Mouse (Mus musculus) neutrophil, adult 5-6 weeks (primary cell): ENCODE measurements around the gene Yaf2. TPM values are rescaled to one million over a fixed set of nuclear protein-coding genes. Genes with fewer than 3 reads are reported as not detected.
A peak's percentile ranks its signal among the peaks of the same experiment; 100 is the strongest.
"Not testable (repeated sequence)": the region's sequence is repeated elsewhere in the genome, so short reads cannot be mapped to it uniquely, and the experiment has no call there.

Source experiments
- ATAC-seq: fragments of 151-379, 151-347 bp; 2 replicates; pipeline ENCODE4 v1.8.0; 2017; ENCODE audit warnings: mild to moderate bottlenecking, moderate TSS enrichment; ENCODE audit not compliant: insufficient number of reproducible peaks, poor library complexity, low FRiP score, severe bottlenecking; ENCODE audit errors: extremely low read depth
- total RNA-seq: library from RNA; stranded (forward); fragments of 200-1000 nt; gene quantifications from 2 replicates; pipeline ENCODE4 v1.2.3, GENCODE M21; 2017

Yaf2 gene
- total RNA-seq, 1 experiment from 2014 or later, result 18.2 TPM

DNA sequence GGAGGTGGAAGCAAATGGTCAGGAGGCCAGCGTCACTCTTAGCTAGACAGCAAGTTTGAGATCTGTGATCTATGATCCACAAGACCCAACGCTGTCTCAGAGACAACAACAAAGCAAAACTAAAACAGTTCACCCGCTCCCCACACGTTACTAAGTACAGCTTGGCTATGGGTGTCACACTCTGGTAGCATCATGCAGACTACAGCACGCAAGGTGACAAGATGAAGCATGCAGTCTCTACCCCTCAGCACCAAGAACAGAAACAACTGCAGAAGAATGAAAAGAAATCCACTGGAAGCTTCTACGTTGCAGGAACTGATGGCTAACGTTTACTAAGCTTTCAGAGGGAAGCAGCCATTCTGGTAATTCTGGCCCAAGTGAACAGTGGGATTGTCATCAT, 73.2 kb downstream of the Yaf2 start:
- ATAC-seq, result no peak

DNA sequence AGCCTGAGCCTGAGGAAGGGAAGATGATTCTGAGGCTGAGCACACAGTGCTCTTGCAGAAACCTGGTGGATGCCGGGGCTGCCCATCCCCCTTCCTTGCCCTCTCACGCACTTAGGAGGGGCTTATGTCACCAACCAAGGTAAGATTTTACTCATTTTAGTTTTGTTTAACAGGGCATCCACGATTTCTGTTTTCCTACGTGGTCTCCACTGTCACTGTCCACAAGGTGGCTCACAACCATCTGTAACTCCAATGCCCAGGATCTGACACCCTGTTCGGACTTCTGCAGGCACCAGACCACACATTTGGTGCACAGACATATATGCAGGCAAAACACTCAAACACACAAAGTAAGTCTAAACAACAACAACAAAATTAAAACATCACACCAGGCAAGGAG, 73.9 kb downstream of the Yaf2 start:
- no peak for ATAC-seq

DNA sequence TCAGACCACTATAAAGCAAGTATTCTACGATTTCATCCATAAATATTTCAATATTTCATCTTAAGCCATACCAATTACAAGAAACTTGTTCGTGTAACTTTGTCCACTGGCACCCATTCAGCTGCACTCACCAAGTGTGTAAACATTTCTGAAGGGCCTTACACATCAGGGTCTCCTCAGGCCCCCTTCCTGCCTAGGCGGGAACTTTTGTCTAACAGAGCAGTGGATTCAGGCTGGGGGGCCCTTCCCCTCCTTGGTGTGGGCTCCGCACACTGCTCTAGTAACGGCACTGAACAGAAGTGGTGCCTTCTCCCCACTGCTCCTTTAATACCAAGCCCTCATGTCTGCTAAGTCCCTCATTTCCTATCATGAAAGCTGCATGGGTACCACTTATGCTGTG, 74.5 kb downstream of the Yaf2 start:
- no peak for ATAC-seq

DNA sequence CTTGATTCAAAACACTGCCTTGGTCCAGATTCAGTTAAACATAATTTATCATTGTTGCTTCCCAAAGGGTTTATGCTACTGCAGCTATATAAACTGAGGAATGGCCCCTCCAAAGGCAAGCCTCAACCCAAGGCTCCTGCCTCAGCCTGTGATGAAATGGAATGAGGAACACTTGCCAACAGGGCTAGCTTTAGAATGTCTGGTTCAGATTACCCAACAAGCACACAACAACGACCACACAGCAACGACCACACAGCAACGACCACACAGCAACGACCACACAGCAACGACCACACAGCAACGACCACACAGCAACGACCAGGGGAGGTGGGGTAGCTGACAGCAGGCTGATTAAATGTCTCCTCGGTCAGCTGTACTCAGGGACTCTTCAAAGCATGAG, 76.8 kb downstream of the Yaf2 start:
- no peak for ATAC-seq

DNA sequence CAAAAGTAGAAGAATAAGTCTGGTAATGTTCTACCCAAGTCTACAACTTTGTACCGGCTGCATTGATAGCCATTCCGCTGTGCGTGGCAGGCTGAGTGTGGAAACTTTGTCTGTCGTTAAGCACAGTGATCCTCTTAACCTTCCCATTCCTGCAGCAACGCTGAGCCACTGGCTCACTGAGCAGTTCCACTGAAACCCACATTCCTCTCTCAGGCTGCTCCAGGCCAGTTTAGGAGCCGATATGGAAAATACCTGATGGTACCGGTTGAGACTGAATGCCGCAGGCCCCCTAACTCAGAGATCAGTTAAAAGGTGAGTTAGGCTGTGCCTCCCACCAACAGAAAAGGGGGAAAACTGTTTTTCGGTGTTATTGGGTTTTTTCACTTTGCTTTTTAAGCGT, 81.4 kb downstream of the Yaf2 start:
- ATAC-seq, result no peak

DNA sequence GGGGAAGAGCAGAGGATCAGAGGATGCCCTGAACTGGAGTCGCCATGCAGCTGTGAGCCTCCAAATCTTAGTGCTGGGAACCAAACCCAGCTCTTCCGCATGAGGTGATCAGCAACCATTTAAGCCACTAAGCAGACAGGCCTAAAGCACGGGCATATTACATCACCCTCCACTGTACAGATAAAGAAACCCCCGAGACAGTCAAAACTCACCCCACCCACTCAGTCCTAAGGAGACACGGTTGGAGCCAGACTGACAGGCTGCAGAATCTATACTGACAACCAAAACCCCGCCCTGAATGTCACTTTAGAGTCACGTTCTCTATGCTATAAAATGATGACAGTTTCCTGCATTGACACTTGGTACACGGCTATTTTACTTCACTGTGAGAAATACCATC, 83.6 kb downstream of the Yaf2 start:
- ATAC-seq, result no peak

DNA sequence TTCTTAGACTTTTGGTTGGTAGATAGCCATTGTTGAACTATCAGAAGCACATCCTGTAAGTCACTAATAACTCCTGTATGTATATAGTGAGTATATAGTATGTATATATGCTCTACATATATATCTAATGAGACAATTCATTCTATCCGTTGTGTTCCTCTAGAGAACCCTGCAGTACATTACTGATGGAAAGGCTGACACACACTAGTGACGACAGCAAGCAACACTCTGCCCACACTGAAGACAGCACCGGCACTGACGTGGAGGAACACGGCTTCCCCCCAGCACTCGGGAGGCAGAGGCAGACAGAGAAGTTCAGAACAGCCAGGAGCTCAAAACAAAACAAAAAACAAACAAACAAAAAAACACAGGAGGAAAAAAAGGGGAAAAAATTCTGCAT, 84.3 kb downstream of the Yaf2 start:
- no peak for ATAC-seq

DNA sequence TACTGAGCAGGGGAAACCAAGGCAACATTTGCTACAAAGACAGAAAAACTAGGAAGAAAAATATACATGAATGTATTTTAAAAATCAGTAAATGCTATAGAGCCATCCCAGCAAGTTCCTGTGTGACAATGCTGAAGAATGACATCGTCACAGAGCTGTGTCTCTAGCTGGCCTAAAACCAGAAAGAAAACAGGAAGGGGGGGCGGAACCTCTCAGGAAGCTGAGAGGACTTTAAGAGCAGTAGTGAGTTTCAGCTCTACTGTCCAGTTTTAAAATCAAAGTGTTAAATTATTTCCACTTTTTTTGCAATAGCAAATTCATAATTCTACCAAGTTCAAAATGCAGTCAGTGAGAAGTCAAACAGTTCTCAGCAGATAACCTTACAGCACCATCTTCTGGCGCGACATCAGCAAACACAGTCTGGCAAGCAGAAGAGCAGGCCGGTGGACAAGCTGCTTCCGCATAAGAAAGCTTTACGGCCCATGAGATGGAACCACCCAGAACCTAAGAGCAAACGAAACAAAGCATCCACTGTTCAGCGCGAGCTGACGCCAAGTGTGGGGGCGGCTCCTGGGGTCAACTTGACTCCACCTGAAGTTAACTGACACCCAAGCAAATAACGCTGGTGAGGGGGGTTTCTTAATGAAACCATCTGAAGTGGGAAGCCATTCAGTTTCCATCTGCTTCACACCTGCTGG, 85.0 kb downstream of the Yaf2 start:
- ATAC-seq, result peak; percentile 44; the same call in 1 of the 2 replicates

DNA sequence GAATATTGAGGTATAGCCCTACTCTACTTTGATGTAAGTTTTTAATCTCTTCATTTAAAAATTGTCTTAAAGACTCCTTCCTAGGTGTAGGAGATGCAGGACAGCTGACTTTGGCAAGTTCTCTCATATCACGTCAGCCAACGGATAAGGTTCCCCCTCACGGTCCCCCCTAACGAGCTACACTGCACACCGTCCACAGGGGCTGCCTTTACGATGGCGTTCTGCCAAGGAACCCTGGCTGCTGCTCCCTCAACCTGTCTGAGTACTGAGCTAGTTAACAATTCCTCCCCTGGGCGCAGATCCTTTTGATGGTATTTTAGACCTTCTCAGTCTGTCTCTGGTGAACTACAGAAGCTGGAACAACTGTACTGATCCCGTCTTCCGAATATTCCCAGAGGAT, 93.5 kb downstream of the Yaf2 start:
- no peak for ATAC-seq

DNA sequence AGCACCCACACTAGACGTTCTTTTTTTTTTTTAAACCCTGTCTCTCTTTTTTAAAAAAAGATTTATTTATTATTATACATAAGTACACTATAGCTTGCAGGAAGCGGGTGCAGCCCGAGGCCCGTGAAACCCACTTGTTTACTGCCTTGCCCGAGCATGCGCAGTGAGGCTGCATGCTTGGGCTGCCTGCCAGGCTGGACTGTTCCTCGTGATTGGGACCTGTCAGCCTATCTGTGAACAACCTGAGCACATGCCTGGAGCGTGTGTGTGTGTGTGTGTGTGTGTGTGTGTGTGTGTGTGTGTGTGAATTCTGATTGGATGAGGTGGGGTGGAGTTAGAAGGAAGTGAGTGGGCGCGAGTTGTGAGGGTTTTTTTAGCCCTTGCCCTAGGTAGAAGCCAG, 100.3 kb downstream of the Yaf2 start:
- not testable (repeated sequence) for ATAC-seq

Other genes starting within 250 kb of the Yaf2 start
- gene Gxylt1, start 61.8 kb downstream of the Yaf2 start, total RNA-seq, result 49.0 and 56.4 TPM in 2 replicates
- 69.2 and 83.6 TPM in 2 replicates for gene Zcrb1, start 61.4 kb upstream of the Yaf2 start, total RNA-seq
- 26.8 and 33.2 TPM in 2 replicates for gene Pphln1, start 61.4 kb upstream of the Yaf2 start, total RNA-seq